Mouse (Mus musculus) Patski (cell line): ENCODE results near the gene Erp27. TPM values are rescaled to one million over a fixed set of nuclear protein-coding genes. Genes with fewer than 3 reads are reported as not detected.

Experiments
- ATAC-seq: fragments of 100-300 bp; one replicate; pipeline ENCODE4 v1.8.0; 2021
- CTCF ChIA-PET: fragments of 350-600 bp; sonication (Branson Sonifier 250); formaldehyde crosslinking; loops from one replicate; lab custom pipeline; 2022; ENCODE audit warnings: inconsistent platforms; lab: Charles Lee
- POLR2A ChIA-PET: fragments of 350-600 bp; sonication (Branson Sonifier 250); formaldehyde crosslinking; loops from one replicate; lab custom pipeline; 2022; ENCODE audit warnings: antibody characterized with exemption, inconsistent platforms; lab: Charles Lee
- DNase-seq: peaks from one replicate; pipeline ENCODE4 v3.0.0-alpha.2; 2011; ENCODE audit warnings: low read depth, low spot score
- H3K27me3 ChIP-seq: fragments of 371-371 bp; one replicate; pipeline ENCODE4 v1.5.1; 2021
- CTCF ChIP-seq: fragments of 100-300 bp; IDR thresholded peaks from one replicate; pipeline ENCODE4 v1.5.1; 2021
- in situ Hi-C: fragments of 300-500 bp; cut with MboI; formaldehyde crosslinking; loops from 3 replicates; pipeline ENCODE4 v1.11.1; 2018; ENCODE audit warnings: low pct_unique_long_range_greater_than_20kb, mixed read lengths
- polyA plus RNA-seq: library from polyadenylated mRNA; unstranded; gene quantifications from one replicate; pipeline ENCODE4 v1.2.3, GENCODE M21; 2021

The Erp27 gene
- polyA plus RNA-seq, 1 experiment from 2014 or later = 0.30 TPM

- TF ChIP-seq CTCF = no peak
- POLR2A ChIA-PET = no interaction called here
- in situ Hi-C loops = no loop called here
- H3K27me3 ChIP-seq = no peaks in the 10 kb centered on the region
- DNase-seq (no peak), ATAC-seq (no peak)
- CTCF ChIA-PET = interaction anchor here (1.0 to 1.5 kb wide), 3 partner anchors 9 to 11 kb away, joined by 3 to 4 read pairs (median 4); partner anchors contain the start of gene Pde6h
These were observed 8.4 kb downstream of the Erp27 start for GRCm38 (mm10) chr6:136913384-136914126.

- in situ Hi-C loops = no loop called here
These were observed 9.2 kb downstream of the Erp27 start for GRCm38 (mm10) chr6:136912751-136913265.

GRCm38 (mm10) chr6:136910247-136910890 is 11.6 kb downstream of the Erp27 start:
- ChIA-PET CTCF (no interaction called here), POLR2A (interaction anchor here (0.6 kb wide), 1 partner anchor 359 kb away, joined by 4 read pairs; no protein-coding TSS in a partner anchor)
- no peak for DNase-seq
- in situ Hi-C loops = no loop called here
- no peak for TF ChIP-seq CTCF
- no peaks in the 10 kb centered on the region for H3K27me3 ChIP-seq
- no peak for ATAC-seq

More at GRCm38 (mm10) chr6:136912751-136913265, 9.2 kb downstream of the Erp27 start:
- DNase-seq (no peak), ATAC-seq (no peak)
- POLR2A ChIA-PET = no interaction called here
- no peak for TF ChIP-seq CTCF
- CTCF ChIA-PET = no interaction called here
- no peaks in the 10 kb centered on the region for H3K27me3 ChIP-seq

- ChIA-PET CTCF (interaction anchor here (1.0 to 1.2 kb wide), 2 partner anchors 30 to 484 kb away, joined by 3 read pairs; no protein-coding TSS in a partner anchor), POLR2A (no interaction called here)
- no peak for TF ChIP-seq CTCF
- DNase-seq (no peak), ATAC-seq (no peak)
- H3K27me3 ChIP-seq = no peaks in the 10 kb centered on the region
- in situ Hi-C loops = no loop called here
These were observed 15.1 kb downstream of the Erp27 start for GRCm38 (mm10) chr6:136906937-136907293.

- in situ Hi-C loops = no loop called here
- no peaks in the 10 kb centered on the region for H3K27me3 ChIP-seq
- no peak for DNase-seq
- TF ChIP-seq CTCF = no peak
- ChIA-PET POLR2A (no interaction called here), CTCF (no interaction called here)
- ATAC-seq = no peak
These were observed 15.6 kb downstream of the Erp27 start for GRCm38 (mm10) chr6:136906283-136906936.

GRCm38 (mm10) chr6:136903885-136904470 is 18.0 kb downstream of the Erp27 start:
- H3K27me3 ChIP-seq = no peaks in the 10 kb centered on the region
- no peak for TF ChIP-seq CTCF
- ChIA-PET CTCF (interaction anchor here (0.9 to 1.7 kb wide), 3 partner anchors 10 to 55 kb away, joined by 3 to 7 read pairs (median 4); no protein-coding TSS in a partner anchor), POLR2A (no interaction called here)
- ATAC-seq (no peak), DNase-seq (no peak)
- in situ Hi-C loops = no loop called here

GRCm38 (mm10) chr6:136902527-136902926 is 19.5 kb downstream of the Erp27 start:
- in situ Hi-C loops = no loop called here
- CTCF ChIA-PET = interaction anchor here (1.3 to 1.7 kb wide), 2 partner anchors 11 to 19 kb away, joined by 4 to 7 read pairs; partner anchors contain the start of gene Erp27
- no peak for TF ChIP-seq CTCF

GRCm38 (mm10) chr6:136901010-136901409 is 21.0 kb downstream of the Erp27 start:
- in situ Hi-C loops = no loop called here
- no peak for ATAC-seq
- POLR2A ChIA-PET = no interaction called here

More at GRCm38 (mm10) chr6:136902527-136902926, 19.5 kb downstream of the Erp27 start:
- no peaks in the 10 kb centered on the region for H3K27me3 ChIP-seq
- POLR2A ChIA-PET = no interaction called here
- no peak for DNase-seq
- ATAC-seq = no peak

GRCm38 (mm10) chr6:136900369-136901009 is 21.5 kb downstream of the Erp27 start:
- CTCF ChIA-PET = interaction anchor here (0.7 to 1.3 kb wide), 5 partner anchors 10 to 69 kb away, joined by 3 read pairs; no protein-coding TSS in a partner anchor
- POLR2A ChIA-PET = no interaction called here
- peak; percentile 94 for ATAC-seq
- DNase-seq = peak; percentile 72
- in situ Hi-C loops = no loop called here
- no peak for TF ChIP-seq CTCF
- H3K27me3 ChIP-seq = no peaks in the 10 kb centered on the region

More at GRCm38 (mm10) chr6:136901010-136901409, 21.0 kb downstream of the Erp27 start:
- DNase-seq = no peak
- CTCF ChIA-PET = interaction anchor here (0.8 to 1.7 kb wide), 5 partner anchors 10 to 69 kb away, joined by 3 to 7 read pairs (median 3); partner anchors contain the start of gene Erp27
- H3K27me3 ChIP-seq = no peaks in the 10 kb centered on the region
- TF ChIP-seq CTCF = no peak
